Mouse (Mus musculus) stomach, postnatal 0 days (tissue): ENCODE measurements around the gene Rbm45. TPM values are rescaled to one million over a fixed set of nuclear protein-coding genes. Genes with fewer than 3 reads are reported as not detected.

Experiments
- ATAC-seq: fragments of 200-750 bp; cut with Nextera tagmentation; 2 replicates; pipeline ENCODE4 v1.8.0; 2017; ENCODE audit not compliant: low FRiP score, low TSS enrichment
- DNase-seq: peaks from one replicate; pipeline ENCODE4 v3.0.0-alpha.2; 2016; ENCODE audit warnings: low spot score
- H3K27ac ChIP-seq: fragments of 300-500 bp; sonication (generic); replicated peaks from 2 replicates; pipeline ENCODE4 v1.5.1; 2014; ENCODE audit warnings: mild to moderate bottlenecking, control low read depth
- H3K27me3 ChIP-seq: fragments of 300-500 bp; sonication (generic); 2 replicates; pipeline ENCODE4 v1.6.1; 2014; ENCODE audit warnings: low read length; ENCODE audit not compliant: control insufficient read depth, insufficient read depth
- H3K36me3 ChIP-seq: fragments of 300-500 bp; sonication (generic); 2 replicates; pipeline ENCODE4 v1.6.1; 2014; ENCODE audit warnings: low read length, mixed read lengths; ENCODE audit not compliant: control insufficient read depth, insufficient read depth
- H3K4me1 ChIP-seq: fragments of 300-500 bp; sonication (generic); replicated peaks from 2 replicates; pipeline ENCODE4 v1.6.1; 2014; ENCODE audit warnings: antibody characterized with exemption; ENCODE audit not compliant: control insufficient read depth, insufficient read depth
- H3K4me2 ChIP-seq: fragments of 300-500 bp; sonication (generic); replicated peaks from 2 replicates; pipeline ENCODE4 v1.6.1; 2014; ENCODE audit warnings: low read depth, mild to moderate bottlenecking, control low read depth, moderate library complexity
- H3K4me3 ChIP-seq: fragments of 300-500 bp; sonication (generic); 2 replicates; pipeline ENCODE4 v1.5.1; 2014; ENCODE audit warnings: low read depth, low read length, control low read depth
- H3K9ac ChIP-seq: fragments of 300-500 bp; sonication (generic); 2 replicates; pipeline ENCODE4 v1.6.1; 2014; ENCODE audit warnings: mild to moderate bottlenecking, low read length, control low read depth, mixed read lengths
- H3K9me3 ChIP-seq: fragments of 300-500 bp; sonication (generic); 2 replicates; pipeline ENCODE4 v1.6.1; 2016; ENCODE audit warnings: low read length; ENCODE audit not compliant: control insufficient read depth
- CTCF ChIP-seq: IDR thresholded peaks from 2 replicates; pipeline ENCODE4 v1.5.1; 2016; ENCODE audit warnings: antibody characterized with exemption, low read depth, mild to moderate bottlenecking, moderate library complexity
- EP300 ChIP-seq: optimal IDR thresholded peaks from 2 replicates; pipeline ENCODE3; 2016; ENCODE audit warnings: antibody characterized with exemption
- WGBS: fragments of 180-500 bp; shearing (Covaris S2); extraction: QIAGEN DNeasy Blood & Tissue Kit; methylation state at CpG from one replicate; pipeline ENCODE4 v1.1.7; 2014; 5-methylcytosine and 5-hydroxymethylcytosine counted together
- polyA plus RNA-seq: library from polyadenylated mRNA; unstranded; fragments of >200 nt; fragmentation: Nextera tagmentation; extraction: Ambion mirVana; gene quantifications from 2 replicates; pipeline ENCODE4 v1.2.1, GENCODE M21; 2015

Gene Rbm45
- polyA plus RNA-seq, 1 experiment from 2014 or later, result 8.9 TPM

GRCm38 (mm10) chr2:76406151-76406936 lies 36.6 kb downstream of the Rbm45 start, which contains the start of gene Osbpl6:
Osbpl6 (plus strand) TSS chr2:76406508.
- H3K27me3 ChIP-seq, result no peaks in the 10 kb centered on the region
- TF ChIP-seq EP300 (no peak), CTCF (peak; percentile 18)
- H3K27ac ChIP-seq, result peak within 1 kb of the TSS; percentile 56
- H3K4me3 ChIP-seq, result peak within 1 kb of the TSS; percentile 87
- DNase-seq (peak; percentile 71), ATAC-seq (peak; percentile 90)
- peak within 1 kb of the TSS; percentile 74 for H3K9ac ChIP-seq
- H3K4me2 ChIP-seq, result peak within 1 kb of the TSS; percentile 98
- 2% methylated on average over 77 of the region's 89 CpGs for WGBS
- H3K9me3 ChIP-seq, result no peaks in the 10 kb centered on the region
- no peaks in the 10 kb centered on the region for H3K4me1 ChIP-seq
- H3K36me3 ChIP-seq, result no peaks in the 10 kb centered on the region

GRCm38 (mm10) chr2:76406937-76407441 lies 37.2 kb downstream of the Rbm45 start:
- under 1% methylated on average over 49 of the region's 49 CpGs for WGBS
- no peaks in the 10 kb centered on the region for H3K9me3 ChIP-seq
- TF ChIP-seq EP300, result no peak
- TF ChIP-seq CTCF, result no peak
- H3K9ac ChIP-seq, result peak overlapping the region; percentile 74
- H3K4me1 ChIP-seq, result no peaks in the 10 kb centered on the region
- ATAC-seq (peak; percentile 56), DNase-seq (peak; percentile 60)
- H3K27ac ChIP-seq, result peak overlapping the region; percentile 56
- H3K27me3 ChIP-seq, result no peaks in the 10 kb centered on the region
- no peaks in the 10 kb centered on the region for H3K36me3 ChIP-seq
- peak overlapping the region; percentile 87 for H3K4me3 ChIP-seq
- H3K4me2 ChIP-seq, result peak overlapping the region; percentile 98

- H3K4me3 ChIP-seq, result no peak overlapping the region
- WGBS, result 56% methylated on average over 1 of the region's 1 CpGs
- ATAC-seq, result no peak
- no peaks in the 10 kb centered on the region for H3K36me3 ChIP-seq
- H3K27me3 ChIP-seq, result no peaks in the 10 kb centered on the region
- H3K4me1 ChIP-seq, result no peaks in the 10 kb centered on the region
- no peak overlapping the region for H3K4me2 ChIP-seq
- TF ChIP-seq CTCF, result no peak
- TF ChIP-seq EP300, result no peak
- no peaks in the 10 kb centered on the region for H3K9me3 ChIP-seq
- no peak overlapping the region for H3K9ac ChIP-seq
- no peak for DNase-seq
- no peak overlapping the region for H3K27ac ChIP-seq
Observed at GRCm38 (mm10) chr2:76409526-76409925, 39.7 kb downstream of the Rbm45 start.

- Histone ChIP-seq H3K9me3 (no peaks in the 10 kb centered on the region), H3K9ac (no peak overlapping the region), H3K4me2 (no peak overlapping the region), H3K4me1 (no peaks in the 10 kb centered on the region), H3K27me3 (no peaks in the 10 kb centered on the region), H3K4me3 (no peak overlapping the region), H3K36me3 (no peaks in the 10 kb centered on the region), H3K27ac (no peak overlapping the region)
- no peak for ATAC-seq
- 91% methylated on average over 2 of the region's 2 CpGs for WGBS
- DNase-seq, result no peak
- no peak for TF ChIP-seq EP300
- no peak for TF ChIP-seq CTCF
Observed at GRCm38 (mm10) chr2:76409986-76410385, 40.2 kb downstream of the Rbm45 start.

- Histone ChIP-seq H3K4me2 (no peak overlapping the region), H3K27me3 (no peaks in the 10 kb centered on the region), H3K9me3 (no peaks in the 10 kb centered on the region), H3K9ac (no peak overlapping the region), H3K4me1 (no peaks in the 10 kb centered on the region), H3K27ac (no peak overlapping the region), H3K36me3 (no peaks in the 10 kb centered on the region), H3K4me3 (no peak overlapping the region)
- DNase-seq (no peak), ATAC-seq (no peak)
- TF ChIP-seq EP300, result no peak
- WGBS, result 69% methylated on average over 2 of the region's 2 CpGs
Observed at GRCm38 (mm10) chr2:76412924-76413323, 43.1 kb downstream of the Rbm45 start.
